Mouse (Mus musculus): ENCODE data around the gene Lmln. TPM values are rescaled to one million over a fixed set of nuclear protein-coding genes. Genes with fewer than 3 reads are reported as not detected.
"Not testable (repeated sequence)": the region's sequence is repeated elsewhere in the genome, so short reads cannot be mapped to it uniquely, and the experiment has no call there.

Lmln gene
- polyA plus RNA-seq, 1 experiment, result 0.02 TPM

DNA sequence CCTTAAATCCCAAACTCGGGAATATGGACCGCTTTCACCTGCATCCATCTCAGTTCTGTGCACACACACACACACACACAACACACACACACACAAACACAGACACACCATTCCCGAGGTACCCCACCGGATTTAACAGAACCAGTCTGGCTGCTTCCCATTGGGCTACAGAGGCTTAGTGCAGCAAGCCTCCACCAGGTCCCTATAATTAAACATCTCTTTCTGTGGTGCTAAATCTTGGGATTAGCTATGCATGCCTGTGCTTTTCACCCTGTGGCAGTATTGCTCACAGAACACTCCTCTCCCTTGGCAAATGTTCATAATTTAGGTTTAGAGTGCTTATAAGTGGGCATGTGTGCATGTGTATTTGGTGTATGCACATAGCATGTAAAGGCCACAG is 85.8 kb downstream of the Lmln start:
- TF ChIP-seq GATA1 (IDR thresholded peaks at IDR 0.05; ENCODE audit: borderline replicate concordance, low read length) (no peak), FLI1 (IDR thresholded peaks at IDR 0.05; ENCODE audit: low read length) (no peak)

GRCm38 (mm10) chr16:33150875-33151274 is 88.6 kb downstream of the Lmln start:
- H3K4me1 ChIP-seq, result peaks cover 25% of the 10 kb centered on the region
- not testable (repeated sequence) for H3K4me3 ChIP-seq (replicated peaks); H3K9me3 ChIP-seq; H3K36me3 ChIP-seq (replicated peaks; ENCODE audit: low read length)
- peaks cover 18% of the 10 kb centered on the region for H3K27me3 ChIP-seq (replicated peaks)

More for the DNA sequence above, 85.8 kb downstream of the Lmln start:
- Histone ChIP-seq H3K4me1 (peaks cover 36% of the 10 kb centered on the region), H3K27me3 (replicated peaks) (peaks cover 10% of the 10 kb centered on the region), H3K36me3 (replicated peaks; ENCODE audit: low read length) (no peaks in the 10 kb centered on the region), H3K4me3 (replicated peaks) (no peak overlapping the region), H3K9me3 (peaks cover 12% of the 10 kb centered on the region; the same call in 1 of the 2 replicates)

DNA sequence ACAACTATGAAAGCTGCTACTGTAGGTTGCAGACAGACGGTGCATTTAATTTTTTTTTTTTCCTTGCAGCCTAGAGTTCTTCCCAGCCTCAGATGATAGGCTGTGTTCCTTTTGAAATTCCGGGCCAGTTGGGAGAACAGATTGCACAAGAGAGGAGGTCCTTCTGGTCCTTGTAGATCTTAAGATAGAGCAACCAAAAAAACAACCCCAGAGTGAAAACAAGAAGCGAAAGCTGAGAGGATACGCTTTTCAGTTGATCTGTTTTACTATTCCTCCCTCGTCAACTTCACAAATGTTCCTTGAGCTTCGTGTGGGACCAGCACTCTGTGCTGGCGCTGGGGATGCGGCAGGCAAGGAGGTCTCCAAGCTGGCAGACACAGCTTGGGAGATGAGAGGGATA is 89.2 kb downstream of the Lmln start:
- H3K27me3 ChIP-seq (replicated peaks), result peaks cover 22% of the 10 kb centered on the region
- no peak overlapping the region for H3K4me3 ChIP-seq (replicated peaks)
- no peaks in the 10 kb centered on the region for H3K36me3 ChIP-seq (replicated peaks; ENCODE audit: low read length)
- H3K9me3 ChIP-seq, result no peaks in the 10 kb centered on the region
- H3K4me1 ChIP-seq, result peaks cover 25% of the 10 kb centered on the region
- TF ChIP-seq GATA1 (IDR thresholded peaks at IDR 0.05; ENCODE audit: borderline replicate concordance, low read length) (no peak), FLI1 (IDR thresholded peaks at IDR 0.05; ENCODE audit: low read length) (no peak)

GRCm38 (mm10) chr16:33154992-33155391 is 92.7 kb downstream of the Lmln start:
- Histone ChIP-seq H3K4me3 (replicated peaks) (no peak overlapping the region), H3K27me3 (replicated peaks) (peaks cover 28% of the 10 kb centered on the region), H3K9me3 (peaks cover 4% of the 10 kb centered on the region), H3K36me3 (replicated peaks; ENCODE audit: low read length) (no peaks in the 10 kb centered on the region), H3K4me1 (peaks cover 26% of the 10 kb centered on the region)
- TF ChIP-seq GATA1 (IDR thresholded peaks at IDR 0.05; ENCODE audit: borderline replicate concordance, low read length) (no peak), FLI1 (IDR thresholded peaks at IDR 0.05; ENCODE audit: low read length) (no peak)

GRCm38 (mm10) chr16:33158006-33158405 is 95.7 kb downstream of the Lmln start:
- TF ChIP-seq FLI1 (IDR thresholded peaks at IDR 0.05; ENCODE audit: low read length) (no peak), GATA1 (IDR thresholded peaks at IDR 0.05; ENCODE audit: borderline replicate concordance, low read length) (no peak)

GRCm38 (mm10) chr16:33158590-33159071 is 96.3 kb downstream of the Lmln start:
- no peak overlapping the region for H3K4me3 ChIP-seq (replicated peaks)
- H3K36me3 ChIP-seq (replicated peaks; ENCODE audit: low read length), result peaks cover 3% of the 10 kb centered on the region
- H3K4me1 ChIP-seq, result peaks cover 4% of the 10 kb centered on the region; the same call in 1 of the 2 replicates
- H3K27me3 ChIP-seq (replicated peaks), result peaks cover 20% of the 10 kb centered on the region
- peaks cover 25% of the 10 kb centered on the region for H3K9me3 ChIP-seq
- TF ChIP-seq GATA1 (IDR thresholded peaks at IDR 0.05; ENCODE audit: borderline replicate concordance, low read length) (no peak), FLI1 (IDR thresholded peaks at IDR 0.05; ENCODE audit: low read length) (no peak)

More at GRCm38 (mm10) chr16:33158006-33158405, 95.7 kb downstream of the Lmln start:
- Histone ChIP-seq H3K9me3 (peaks cover 25% of the 10 kb centered on the region), H3K36me3 (replicated peaks; ENCODE audit: low read length) (peaks cover 3% of the 10 kb centered on the region), H3K4me3 (replicated peaks) (no peak overlapping the region), H3K27me3 (replicated peaks) (peaks cover 19% of the 10 kb centered on the region), H3K4me1 (peaks cover 7% of the 10 kb centered on the region)

- Histone ChIP-seq H3K36me3 (replicated peaks; ENCODE audit: low read length) (peaks cover 3% of the 10 kb centered on the region), H3K4me3 (replicated peaks) (no peak overlapping the region), H3K4me1 (peaks cover 4% of the 10 kb centered on the region; the same call in 1 of the 2 replicates)
Measured at GRCm38 (mm10) chr16:33159363-33159762, 97.0 kb downstream of the Lmln start.

DNA sequence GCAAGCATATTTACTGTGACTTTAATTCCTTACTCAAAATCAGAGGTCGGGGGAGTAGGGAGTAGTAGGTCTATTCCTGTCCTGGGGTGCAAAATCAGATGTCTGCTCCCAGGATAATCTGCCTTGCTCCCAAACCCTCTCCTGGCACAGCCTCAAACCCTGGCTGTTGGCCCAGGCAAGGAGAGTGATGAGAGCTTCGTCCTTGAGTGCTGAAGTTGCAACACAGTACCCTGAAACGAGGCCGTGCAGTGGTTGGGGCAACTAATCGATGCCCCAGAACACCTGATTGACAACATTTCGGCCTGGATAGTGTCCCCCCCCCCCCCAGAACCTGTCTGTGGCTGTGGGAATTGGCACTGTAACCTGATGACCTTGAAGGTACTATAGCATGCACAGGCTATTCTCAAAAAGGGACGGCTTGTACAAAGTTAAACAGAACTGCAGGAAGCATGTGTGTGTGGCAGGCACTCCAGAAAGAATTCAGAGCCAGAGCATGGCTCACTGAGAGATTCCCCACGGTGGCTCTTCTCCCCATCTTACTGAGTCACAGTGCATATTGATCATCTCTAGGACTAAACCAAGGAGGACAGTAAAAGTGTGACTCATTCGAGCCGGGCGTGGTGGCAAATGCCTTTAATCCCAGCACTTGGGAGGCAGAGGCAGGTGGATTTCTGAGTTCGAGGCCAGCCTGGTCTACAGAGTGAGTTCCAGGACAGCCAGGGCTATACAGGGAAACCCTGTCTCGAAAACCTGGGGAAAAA is 101.2 kb downstream of the Lmln start:
- Histone ChIP-seq H3K4me1 (peaks cover 4% of the 10 kb centered on the region; the same call in 1 of the 2 replicates), H3K27me3 (replicated peaks) (peaks cover 4% of the 10 kb centered on the region), H3K4me3 (replicated peaks) (no peak overlapping the region), H3K36me3 (replicated peaks; ENCODE audit: low read length) (peaks cover 3% of the 10 kb centered on the region), H3K9me3 (peaks cover 27% of the 10 kb centered on the region)
- TF ChIP-seq GATA1 (IDR thresholded peaks at IDR 0.05; ENCODE audit: borderline replicate concordance, low read length) (no peak), FLI1 (IDR thresholded peaks at IDR 0.05; ENCODE audit: low read length) (no peak)

More at GRCm38 (mm10) chr16:33159363-33159762, 97.0 kb downstream of the Lmln start:
- no peak for TF ChIP-seq GATA1 (IDR thresholded peaks at IDR 0.05; ENCODE audit: borderline replicate concordance, low read length)
- TF ChIP-seq FLI1 (IDR thresholded peaks at IDR 0.05; ENCODE audit: low read length), result no peak
- peaks cover 16% of the 10 kb centered on the region for H3K27me3 ChIP-seq (replicated peaks)
- peaks cover 25% of the 10 kb centered on the region for H3K9me3 ChIP-seq

DNA sequence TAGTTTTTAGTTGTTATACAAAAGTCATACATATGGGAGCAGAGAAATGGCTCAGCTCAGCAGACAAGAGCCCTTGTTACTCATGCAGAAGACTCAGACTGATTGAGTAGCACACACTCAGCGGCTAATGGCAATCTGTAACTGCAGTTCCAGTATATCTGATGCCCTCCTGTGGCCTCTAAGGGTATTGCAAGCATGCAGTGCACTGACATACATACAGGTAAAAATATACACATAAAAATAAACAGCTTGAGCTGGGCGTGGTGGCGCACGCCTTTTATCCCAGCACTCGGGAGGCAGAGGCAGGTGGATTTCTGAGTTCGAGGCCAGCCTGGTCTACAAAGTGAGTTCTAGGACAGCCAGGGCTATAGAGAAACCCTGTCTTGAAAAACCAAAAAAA is 104.0 kb downstream of the Lmln start:
- H3K9me3 ChIP-seq, result peaks cover 14% of the 10 kb centered on the region
- H3K4me3 ChIP-seq (replicated peaks); H3K36me3 ChIP-seq (replicated peaks; ENCODE audit: low read length); H3K4me1 ChIP-seq; H3K27me3 ChIP-seq (replicated peaks): not testable (repeated sequence)

GRCm38 (mm10) chr16:33167537-33167936 is 105.2 kb downstream of the Lmln start:
- peaks cover 6% of the 10 kb centered on the region for H3K4me1 ChIP-seq
- H3K9me3 ChIP-seq, result peaks cover 6% of the 10 kb centered on the region
- H3K36me3 ChIP-seq (replicated peaks; ENCODE audit: low read length), result no peaks in the 10 kb centered on the region
- no peak overlapping the region for H3K4me3 ChIP-seq (replicated peaks)
- peaks cover 4% of the 10 kb centered on the region for H3K27me3 ChIP-seq (replicated peaks)
- TF ChIP-seq GATA1 (IDR thresholded peaks at IDR 0.05; ENCODE audit: borderline replicate concordance, low read length) (no peak), FLI1 (IDR thresholded peaks at IDR 0.05; ENCODE audit: low read length) (no peak)
